Mouse (Mus musculus) cerebral cortex, adult 2 months (tissue): ENCODE results near the gene Trmt44.

ENCODE experiments used
- WGBS: fragments of 180-500 bp; shearing (Covaris S2); methylation state at CpG from one replicate; pipeline ENCODE4 v1.1.7; 2018; 5-methylcytosine and 5-hydroxymethylcytosine counted together

Gene Trmt44

DNA sequence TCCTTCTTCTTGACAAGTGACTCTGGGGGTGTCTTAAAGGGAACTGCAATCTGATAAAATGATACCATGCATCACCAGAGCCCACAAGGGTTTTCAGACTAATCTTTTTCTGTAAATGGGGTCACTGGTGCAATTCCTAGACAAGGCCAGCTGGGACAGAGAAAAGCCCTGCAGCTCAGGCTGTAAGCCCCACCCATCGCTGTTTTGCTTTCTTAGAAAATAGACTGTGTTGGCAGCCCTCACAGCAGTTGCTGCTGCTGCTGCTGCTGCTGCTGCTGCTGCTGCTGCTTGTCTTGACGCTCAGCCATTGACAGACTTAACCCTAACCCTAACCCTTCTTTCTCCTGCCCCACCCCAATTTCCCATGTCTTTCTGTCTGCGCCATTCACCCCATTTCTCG is 35.3 kb downstream of the Trmt44 start:
- WGBS = 49% methylated on average over 4 of the region's 4 CpGs

DNA sequence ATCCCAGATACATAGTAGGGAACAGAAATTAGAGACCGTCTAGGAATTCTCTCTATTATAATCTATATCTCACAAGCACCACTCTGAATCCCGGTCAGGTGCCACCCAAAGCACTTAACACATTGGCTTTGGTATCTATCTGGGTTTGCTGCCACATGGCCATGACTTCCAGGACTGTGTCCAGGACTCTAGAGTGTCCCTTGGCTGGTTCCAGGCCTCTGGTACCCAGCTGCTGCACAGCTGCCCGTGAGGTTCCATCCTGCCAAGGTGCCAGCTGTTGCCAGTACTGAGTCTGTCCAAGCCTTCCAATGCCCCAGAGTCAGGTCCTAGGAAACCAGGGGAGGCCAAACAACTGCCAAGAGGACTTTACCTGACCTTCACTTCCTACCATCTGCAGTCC is 36.8 kb downstream of the Trmt44 start:
- 84% methylated on average over 3 of the region's 3 CpGs for WGBS

DNA sequence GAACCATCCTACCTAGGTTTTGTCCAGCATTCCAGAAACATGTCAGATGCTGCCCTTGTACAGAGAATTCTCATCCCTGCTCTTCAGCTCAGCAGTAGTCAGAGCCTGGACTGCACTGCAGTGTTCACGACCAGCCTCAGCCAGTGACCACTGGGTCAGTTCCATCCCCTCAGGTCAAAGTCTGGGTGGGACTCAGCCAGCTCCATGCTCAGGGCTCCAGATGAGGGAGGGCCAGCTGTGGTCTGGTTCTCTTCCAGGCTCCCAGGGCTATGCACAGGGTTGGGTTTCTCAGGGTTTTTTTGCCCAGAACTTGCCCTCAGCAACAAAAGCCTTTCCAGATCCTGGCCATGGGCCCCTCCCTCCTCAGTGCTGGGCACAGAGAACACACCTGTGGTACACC is 37.4 kb downstream of the Trmt44 start:
- 70% methylated on average over 1 of the region's 1 CpGs for WGBS

DNA sequence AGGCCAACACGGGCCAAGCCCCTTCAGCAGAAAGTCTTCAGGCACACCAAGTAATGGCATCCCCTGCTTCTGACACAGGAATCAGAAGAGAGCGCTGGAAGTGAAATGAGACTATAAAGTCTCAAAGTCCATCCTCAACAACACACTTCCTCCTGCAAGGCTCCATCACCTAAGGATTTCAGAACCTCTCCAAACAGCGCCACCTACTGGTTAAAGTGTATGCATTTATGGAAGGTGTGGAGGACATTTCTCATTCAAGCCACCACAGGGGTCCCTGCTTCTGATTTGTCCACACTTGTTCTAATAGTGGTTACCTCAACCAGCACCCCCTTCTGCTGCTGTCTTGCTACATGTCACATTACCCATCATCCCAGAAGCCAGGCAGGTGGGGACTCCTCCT is 38.6 kb downstream of the Trmt44 start:
- 70% methylated on average over 3 of the region's 3 CpGs for WGBS

DNA sequence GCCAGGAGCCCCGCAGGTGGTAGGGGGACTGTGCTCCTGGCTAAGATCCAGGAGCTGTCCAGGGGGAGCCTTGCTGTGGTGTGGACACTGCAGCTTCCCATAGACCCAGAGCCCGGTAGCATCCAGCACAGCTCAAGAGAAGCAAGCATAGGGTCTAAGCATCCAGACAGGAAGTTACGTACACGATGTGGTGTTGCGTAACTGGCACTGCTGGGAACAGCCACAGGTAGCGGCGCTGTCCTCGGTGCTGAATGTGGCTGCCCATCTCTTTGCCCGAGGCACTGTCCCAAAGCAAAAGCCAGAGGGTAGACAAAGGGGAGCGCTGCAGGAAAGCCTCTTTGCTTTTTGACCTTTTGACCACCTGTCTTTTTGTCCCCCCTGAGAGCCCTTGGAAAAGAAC is 43.3 kb downstream of the Trmt44 start:
- 30% methylated on average over 10 of the region's 10 CpGs for WGBS

DNA sequence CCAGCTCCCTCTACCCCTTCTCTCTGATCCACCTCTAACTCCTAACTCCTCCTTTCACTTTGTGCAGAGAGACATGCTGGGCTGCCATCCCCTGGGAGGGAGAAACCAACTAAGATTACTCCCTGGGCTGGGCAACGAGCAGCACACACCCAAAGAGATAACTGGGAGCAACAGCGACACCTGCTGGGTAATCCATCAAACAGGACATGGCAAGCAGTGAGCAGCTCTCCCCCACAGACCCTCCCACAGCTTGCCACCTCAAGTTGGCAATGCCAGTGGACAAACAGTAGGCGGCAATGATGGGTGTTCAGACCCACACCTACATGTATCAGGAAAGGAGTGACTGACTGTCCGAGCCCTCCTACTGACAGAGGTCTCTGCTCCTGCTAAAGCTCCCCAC is 44.4 kb downstream of the Trmt44 start:
- 7% methylated on average over 4 of the region's 4 CpGs for WGBS

DNA sequence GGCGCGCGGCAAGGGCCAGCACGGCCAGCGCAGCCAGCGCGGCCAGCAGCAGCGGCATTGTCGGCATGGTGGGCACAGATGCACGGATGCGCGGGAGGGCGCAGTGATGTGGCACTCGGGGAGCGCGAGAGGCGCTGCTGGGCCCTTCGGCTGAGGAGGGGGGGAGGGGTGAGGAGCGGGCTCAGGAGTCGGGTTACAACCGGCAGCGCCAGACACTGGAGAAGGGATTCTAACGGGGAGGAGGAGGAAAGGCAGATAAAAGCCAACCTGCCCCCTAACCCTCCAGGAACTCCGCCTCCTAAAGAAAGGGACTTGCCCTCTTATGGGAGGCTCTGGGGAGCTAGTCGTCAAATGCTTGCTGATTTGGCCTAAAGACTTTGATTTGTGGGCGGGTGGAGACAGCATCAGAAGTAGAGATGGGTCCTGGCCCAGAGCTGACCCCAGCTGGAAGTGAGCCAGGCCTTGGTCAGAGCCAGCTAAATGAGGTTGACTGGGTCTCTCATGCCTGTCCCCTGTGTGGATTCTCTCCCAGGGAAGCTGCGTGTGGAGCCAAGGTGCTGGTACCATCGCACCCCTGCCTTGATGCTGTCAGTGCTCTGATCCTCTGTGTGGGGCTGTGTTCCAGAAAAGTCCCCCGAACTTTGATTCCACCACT is 49.3 kb downstream of the Trmt44 start, which contains the start of gene Cpz:
Gene Cpz, minus strand, starts transcription at position 230 of the 655 bp plus-strand sequence.
- 9% methylated on average over 28 of the region's 29 CpGs for WGBS

DNA sequence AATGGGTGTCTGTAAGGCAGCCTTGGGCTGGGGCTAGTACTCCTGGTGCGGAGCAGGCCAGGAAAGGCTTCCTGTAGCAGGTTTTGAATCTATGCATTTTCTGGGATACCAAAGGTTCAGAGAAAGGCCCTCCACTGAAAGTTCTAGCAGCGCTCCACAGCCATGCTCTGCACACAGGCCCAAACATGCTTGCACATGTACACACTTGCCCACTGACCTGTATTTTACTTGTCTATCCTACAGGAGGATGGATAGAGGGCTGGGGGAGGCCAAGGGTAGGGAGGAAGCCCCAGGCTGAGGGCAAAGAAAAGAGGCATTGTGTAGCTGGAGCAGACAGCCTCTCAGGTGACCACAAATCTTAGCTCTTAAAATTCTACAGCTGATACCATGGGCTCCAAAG is 50.5 kb downstream of the Trmt44 start:
- 83% methylated on average over 2 of the region's 2 CpGs for WGBS

DNA sequence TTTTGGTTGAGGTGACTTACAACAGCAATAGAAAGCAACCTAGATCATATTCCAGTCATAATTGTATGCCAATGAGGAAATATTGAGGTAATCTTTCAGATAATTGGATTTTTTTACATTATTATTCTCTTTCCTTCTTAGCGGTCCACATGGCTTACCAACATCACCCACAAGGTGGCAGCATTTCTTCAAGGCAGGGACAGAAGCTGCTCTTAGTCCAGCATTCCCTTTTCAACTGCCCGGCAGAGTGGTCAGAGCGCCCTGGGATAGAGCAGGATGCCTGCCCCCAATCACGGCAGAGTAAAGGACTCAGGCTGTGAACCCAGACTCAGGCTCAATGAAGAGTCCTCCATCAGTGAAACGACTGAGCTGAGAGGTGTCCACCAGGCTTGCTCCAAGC is 51.1 kb downstream of the Trmt44 start:
- WGBS = 7% methylated on average over 5 of the region's 5 CpGs

DNA sequence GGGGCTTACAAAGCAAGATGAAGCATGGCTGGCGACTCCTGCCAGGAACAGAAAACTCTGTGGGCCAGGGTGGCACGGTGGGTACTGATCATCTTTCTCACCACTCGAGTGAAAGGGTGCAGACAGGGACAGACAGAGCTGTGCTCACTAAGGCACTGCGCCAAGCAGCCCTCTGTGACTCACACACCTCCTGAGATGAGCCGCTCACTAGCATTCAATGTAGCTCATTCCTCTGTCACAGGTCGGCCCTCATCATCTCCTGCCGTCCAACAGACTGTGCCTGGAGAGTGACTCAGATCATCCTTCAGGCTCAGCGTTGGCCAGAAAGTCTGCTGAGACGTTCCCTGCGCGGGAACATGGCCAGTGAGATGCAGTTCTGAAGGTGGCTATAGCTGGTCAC is 58.1 kb downstream of the Trmt44 start:
- 72% methylated on average over 11 of the region's 11 CpGs for WGBS

DNA sequence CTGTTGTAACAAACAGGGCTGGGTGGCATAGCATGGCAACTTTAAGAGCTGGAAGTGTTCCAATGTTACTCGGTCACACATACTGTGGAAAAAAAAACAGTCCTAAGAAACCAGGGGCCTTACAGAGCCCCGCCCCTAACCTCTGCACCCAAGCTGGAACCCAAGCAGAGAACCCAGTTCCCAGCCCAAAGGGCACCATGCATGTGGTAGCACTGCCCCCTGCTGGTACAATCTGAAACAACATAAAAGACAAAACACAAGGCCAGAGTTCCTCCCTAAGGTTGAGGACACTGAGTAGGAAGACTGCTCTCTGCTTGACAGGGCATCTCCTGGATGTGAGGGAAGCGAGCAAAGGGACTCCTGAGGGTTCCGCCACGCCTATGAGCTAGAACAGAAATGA is 64.3 kb downstream of the Trmt44 start:
- 24% methylated on average over 5 of the region's 5 CpGs for WGBS
